Mouse (Mus musculus): ENCODE data around the gene a.

The a gene

DNA sequence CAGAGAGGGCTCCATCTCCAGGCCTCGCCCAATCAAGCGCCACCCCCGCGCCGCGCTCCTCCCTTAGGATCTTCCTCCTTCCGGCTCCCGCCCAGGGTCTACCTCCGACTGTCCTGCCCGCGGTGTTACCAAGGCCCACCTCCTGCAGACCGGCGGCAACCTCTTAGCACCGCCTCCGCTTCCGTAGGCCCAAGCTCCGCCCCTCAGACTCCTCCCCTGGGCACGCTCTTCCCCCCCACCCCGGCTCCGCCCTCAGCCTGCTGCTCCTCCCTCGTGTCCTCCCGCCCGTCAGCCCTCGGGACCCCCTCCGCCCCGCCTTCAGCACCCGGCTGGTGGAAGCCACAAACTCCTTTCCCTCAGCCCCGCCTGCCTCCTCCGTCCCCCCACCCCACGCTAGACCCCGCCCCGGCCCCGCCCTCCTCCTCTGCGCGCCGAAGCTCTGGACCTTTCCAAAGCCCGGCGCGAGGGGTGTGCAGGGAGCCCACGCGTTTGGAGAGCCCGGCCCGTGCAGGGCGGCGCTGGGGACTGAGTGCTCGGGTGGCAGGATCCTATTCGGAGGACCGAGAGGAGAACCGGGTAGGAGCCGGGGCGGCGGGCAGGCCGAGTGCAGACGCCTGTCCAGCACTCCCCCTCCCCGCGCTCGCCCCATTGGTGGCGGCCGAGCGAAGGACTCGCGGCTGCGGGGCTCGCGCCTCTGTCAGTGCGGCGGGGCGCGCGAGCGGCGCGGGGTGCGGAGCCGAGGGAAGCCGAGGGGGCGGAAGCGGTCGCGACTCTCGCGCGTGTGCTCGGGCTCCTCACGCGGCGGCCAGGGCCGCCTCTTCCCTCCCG is at the start of gene a, which contains the start of gene Raly:
Gene a (plus strand): TSS at position 747 of the 828 bp plus-strand sequence.
Gene Raly (plus strand): TSS at position 441 of the 828 bp plus-strand sequence.
- in situ Hi-C loops (cut with MboI, MseI), result loop anchor here (10.0 kb wide), 1 partner anchor 1934 kb away; no protein-coding TSS in a partner anchor

DNA sequence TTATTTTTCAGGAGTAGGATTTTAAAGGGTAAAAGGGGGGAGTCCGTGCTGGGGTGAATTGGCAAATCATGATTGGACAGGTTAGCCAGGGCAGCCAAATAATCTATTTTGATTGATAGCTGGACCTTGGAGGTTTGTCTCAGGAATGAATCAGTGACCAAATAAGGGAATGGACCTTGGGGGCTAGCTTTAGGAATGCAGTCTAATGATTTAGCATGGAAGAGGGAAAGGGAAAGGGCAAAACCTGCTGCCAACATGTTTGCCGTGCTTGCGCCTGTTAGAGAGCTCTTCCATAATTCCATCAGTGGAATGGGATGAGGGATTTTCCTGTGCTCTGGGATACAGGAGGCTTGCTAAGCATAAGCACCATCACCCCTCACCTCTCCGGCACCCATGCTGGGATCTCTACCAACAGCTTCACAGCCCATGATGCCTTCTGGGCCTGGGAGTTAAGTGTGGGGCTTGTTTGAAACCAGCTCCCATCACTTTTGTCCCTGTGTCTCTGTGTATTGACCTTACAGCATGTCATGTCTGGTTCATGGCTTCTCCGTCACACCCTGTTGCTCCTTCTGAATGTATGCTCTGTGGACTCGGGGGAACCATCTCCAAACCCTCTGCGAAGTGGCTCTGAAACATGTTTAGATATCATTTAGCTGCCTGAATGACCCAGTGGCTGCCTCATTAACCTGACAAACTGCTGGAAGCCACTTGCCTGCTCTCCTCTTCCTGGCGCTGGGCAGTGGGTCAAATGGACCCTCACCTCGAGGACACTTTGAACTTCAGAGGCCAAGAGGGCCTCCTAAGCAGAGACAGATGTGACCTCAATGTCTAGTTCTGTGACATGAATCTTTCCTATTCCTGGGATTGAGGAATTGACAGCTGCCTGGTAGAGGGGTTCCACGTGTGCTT is 48.0 kb upstream of the a start:
- in situ Hi-C loops (cut with MboI, MseI), result no loop called here

DNA sequence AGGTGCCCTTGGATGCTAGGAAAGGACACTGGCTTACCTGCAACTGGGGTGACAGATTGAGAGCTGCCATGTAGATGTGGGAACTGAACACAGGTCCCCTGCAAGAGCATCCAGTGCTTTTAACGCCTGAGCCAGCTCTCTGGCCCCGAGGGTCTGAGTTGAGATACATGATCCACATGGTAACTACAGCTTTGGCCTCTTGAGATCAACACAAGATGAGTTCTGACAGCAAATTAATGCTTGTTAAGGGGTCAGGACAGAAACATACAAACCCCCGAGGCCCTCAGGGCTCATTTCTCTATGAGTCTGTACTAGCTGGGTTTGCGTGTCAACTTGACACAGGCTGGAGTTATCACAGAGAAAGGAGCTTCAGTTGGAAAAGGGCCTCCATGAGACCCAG is 47.3 kb upstream of the a start:
- in situ Hi-C loops (cut with MboI, MseI), result no loop called here

DNA sequence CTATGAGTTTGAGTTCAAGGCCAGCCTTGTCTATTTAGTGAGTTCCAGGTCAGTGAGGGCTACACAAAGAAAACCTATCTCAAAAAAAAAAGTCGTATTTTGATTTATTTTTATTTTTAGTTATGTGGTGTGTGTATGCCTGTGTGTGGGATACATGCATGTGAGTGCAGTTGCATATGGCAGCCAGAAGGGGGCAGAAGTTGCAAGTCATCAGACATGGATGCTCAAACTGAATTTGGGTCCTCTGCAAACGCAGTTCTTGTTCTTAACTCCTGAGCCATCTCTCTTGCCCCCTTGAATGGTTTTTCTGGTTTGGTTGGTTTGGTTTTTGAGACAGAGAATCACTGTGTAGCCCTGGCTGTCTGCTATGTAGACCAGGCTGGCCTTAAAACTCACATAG is 42.8 kb upstream of the a start:
- in situ Hi-C loops (cut with MboI, MseI), result no loop called here

DNA sequence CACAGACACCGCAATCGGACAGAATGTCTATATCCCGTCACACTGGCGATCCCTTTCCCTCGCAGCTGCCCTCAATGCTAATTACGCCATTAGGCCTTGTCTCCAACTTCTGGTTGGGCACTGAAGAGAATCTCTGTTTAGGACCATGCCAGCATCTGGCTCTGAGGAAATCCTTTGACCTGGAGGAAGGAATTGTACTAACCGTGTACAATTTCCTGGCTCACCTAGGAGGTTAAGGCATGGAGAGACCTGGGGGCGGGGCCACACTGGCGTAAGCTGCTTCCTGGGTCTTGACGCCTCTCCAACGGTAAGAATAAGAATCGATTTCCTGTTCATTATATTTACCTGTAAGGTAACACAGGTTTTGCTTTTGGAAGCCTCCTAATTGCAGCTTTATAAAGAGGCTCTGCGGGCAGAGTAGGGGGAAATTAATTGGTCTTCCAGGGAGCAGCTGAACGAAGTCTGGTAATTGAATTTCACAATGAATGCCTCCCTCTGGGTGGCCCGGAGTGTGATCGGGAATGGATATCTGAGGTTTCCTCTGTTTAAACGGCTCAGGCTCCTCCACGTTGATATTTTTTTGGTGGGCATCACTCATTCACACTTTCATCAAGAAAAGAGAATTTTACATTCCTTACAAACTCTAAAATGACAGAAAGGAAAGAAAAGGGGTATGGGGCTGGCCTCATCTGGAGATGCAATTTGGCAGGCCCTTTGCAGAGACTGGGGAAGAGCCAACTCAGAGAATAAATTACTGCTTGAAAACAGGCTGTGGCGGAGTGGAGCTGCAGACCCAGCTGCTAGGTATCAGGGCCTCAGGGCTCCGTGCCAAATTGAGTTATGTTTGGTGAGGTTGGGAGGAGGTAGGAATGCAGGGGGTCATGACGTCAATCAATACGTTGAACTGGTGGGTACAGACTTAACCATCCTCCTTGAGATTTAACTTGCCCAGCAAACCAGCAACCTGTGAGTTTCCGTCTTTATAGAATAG is 41.9 kb upstream of the a start:
- in situ Hi-C loops (cut with MboI, MseI), result loop anchor here (10.0 kb wide), 1 partner anchor 45 kb away; no protein-coding TSS in a partner anchor

DNA sequence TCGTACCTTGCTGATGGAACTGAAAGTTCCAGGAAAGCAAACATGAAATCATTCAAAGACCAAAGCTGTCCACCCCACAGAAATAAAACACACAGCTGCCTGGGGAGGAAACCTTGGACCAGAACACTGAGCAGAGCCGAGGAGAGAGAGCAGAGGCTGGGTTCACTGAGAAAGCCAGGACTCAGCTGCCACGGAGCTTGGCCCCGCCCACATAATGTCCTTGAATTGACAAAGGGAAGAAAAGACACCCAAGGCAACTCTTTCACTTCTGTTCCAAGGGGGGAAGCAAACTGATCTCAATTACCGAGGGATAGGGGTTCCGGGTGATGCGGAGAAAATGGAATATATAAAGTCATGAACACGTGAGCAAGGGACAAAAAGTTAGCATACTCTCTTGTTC is 39.3 kb upstream of the a start:
- in situ Hi-C loops (cut with MboI, MseI), result loop anchor here (10.0 kb wide), 1 partner anchor 47 kb away; no protein-coding TSS in a partner anchor

DNA sequence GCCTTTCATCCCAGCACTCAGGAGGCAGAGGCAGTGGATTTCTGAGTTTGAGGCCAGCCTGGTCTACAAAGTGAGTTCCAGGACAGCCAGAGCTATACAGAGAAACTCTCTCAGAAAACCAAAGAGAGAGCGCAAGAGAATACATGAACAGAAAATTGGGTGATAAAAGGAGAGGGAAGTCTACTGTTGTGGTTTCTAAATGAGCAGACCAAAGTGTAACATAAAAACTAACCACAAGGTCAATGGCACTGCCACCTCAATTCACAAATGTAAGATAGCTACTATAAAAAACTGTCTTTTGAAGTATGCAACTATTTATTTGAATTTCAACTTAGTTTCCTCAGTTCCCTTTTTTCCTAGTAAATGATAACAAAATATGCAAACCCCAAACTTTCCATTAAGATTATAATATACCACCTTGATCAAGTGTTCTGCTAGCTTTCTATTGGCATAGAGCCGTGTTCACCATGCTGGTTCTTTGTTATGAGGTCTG is 37.1 kb upstream of the a start:
- in situ Hi-C loops (cut with MboI, MseI), result loop anchor here (10.0 kb wide), 1 partner anchor 49 kb away; no protein-coding TSS in a partner anchor

DNA sequence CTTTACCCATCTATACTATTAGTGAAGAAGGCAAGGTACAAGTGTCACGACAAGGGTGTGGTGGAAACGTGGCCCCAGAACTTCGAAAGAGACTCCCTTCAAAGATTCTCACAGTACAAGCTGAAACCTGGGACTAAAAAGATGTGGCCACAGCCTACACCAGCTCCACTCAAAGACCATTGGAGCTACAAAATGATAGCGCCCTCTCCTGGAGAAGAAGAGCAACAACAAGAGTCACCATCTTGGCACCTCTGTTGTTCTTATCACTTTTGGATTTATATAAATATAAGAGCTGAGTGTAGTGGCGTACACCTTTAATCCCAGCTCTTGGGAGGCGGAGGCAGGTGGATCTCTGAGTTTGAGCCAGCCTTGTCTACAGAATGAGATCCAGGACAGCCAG is 35.4 kb upstream of the a start:
- in situ Hi-C loops (cut with MboI, MseI), result loop anchor here (10.0 kb wide), 1 partner anchor 51 kb away; no protein-coding TSS in a partner anchor

DNA sequence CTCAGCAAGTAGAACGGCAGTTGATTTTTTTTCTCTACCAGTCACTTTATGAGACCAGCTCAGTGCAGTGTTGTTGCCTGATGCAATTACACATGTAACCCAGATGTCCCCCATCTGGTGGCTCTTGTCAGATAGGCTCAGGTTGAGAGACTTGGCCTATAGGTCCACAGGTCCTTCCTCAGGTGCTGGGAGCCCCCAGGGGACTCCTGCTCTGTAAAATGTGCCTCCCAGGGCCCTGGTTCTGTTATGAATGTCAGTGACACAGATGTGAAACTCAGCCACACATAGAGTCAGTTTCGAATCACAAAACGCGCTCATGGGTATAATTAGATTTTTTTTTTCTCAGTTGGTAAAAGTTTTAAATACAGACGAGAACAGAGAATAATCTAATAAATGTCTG is 33.5 kb upstream of the a start:
- in situ Hi-C loops (cut with MboI, MseI), result loop anchor here (10.0 kb wide), 1 partner anchor 53 kb away; no protein-coding TSS in a partner anchor

DNA sequence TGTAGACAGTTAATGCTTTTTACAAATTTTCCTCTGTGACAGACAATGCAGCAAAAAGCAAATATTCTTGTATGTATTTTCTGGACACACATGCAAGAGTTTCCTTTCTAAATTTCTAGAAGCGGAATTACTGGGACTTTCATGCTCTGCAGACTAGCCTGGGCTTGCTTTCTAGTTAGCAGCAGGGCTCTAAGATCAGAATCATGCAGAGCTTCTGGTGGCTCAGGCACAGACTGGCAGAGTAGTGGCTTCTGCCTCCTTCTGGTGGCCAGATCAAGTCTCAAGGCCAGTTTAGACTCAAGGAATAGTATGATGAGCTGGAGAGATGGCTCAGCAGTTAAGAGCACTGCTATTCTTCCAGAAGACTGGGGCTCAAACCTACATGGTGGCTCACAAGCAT is 32.7 kb upstream of the a start:
- in situ Hi-C loops (cut with MboI, MseI), result loop anchor here (10.0 kb wide), 1 partner anchor 54 kb away; no protein-coding TSS in a partner anchor

DNA sequence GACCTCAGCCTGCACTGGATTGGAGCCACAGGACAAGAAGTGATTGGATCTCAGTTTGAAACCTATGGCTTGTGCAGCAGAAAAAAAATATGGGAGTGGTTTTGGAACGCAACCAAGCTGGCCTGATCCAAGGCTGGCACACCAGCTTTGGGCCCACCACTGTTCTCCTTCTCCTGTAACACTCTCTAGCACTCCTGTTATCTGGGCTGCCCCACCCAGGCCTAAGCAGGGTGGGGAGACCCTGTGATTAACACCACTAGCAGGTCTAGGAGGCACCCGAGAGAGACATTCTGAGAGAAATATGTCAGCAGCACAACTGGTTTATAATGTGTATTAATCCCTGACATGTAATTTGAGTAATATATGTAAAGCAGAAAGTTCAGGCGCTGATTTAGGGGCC is 28.0 kb upstream of the a start:
- in situ Hi-C loops (cut with MboI, MseI), result loop anchor here (5.0 kb wide), 1 partner anchor 41 kb away; no protein-coding TSS in a partner anchor

DNA sequence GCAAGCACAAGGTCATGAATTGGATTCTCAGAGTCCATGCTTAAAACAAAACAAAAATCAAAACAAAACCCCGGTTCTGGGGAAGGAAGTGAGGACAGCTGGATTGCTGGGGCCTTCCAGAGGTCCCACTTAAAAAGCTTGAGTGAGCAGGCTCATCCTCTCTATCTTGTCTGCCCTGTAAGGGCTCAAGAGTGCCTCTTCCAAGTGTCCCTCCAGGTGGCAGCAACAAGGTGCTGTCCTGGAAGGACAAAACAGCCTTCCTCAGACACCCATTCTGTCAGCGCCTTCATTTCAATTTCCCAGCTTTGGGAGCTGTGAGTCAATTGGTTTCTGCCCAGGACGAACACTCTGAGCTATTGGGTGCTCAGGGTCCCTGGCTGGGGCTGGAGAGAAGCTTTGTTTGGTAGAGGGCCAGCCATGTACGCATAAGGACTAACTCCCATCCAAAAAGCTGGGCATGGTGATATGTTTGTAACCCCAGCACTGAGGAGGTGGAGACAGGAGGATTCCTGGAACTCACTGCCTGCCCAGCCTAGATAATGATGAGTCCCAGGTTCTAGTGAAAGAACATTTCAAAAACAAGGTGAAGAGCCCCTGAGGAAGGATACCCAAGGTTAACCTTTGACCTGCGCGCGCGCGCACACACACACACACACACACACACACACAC is 26.2 kb upstream of the a start:
- in situ Hi-C loops (cut with MboI, MseI), result loop anchor here (5.0 kb wide), 1 partner anchor 43 kb away; no protein-coding TSS in a partner anchor

DNA sequence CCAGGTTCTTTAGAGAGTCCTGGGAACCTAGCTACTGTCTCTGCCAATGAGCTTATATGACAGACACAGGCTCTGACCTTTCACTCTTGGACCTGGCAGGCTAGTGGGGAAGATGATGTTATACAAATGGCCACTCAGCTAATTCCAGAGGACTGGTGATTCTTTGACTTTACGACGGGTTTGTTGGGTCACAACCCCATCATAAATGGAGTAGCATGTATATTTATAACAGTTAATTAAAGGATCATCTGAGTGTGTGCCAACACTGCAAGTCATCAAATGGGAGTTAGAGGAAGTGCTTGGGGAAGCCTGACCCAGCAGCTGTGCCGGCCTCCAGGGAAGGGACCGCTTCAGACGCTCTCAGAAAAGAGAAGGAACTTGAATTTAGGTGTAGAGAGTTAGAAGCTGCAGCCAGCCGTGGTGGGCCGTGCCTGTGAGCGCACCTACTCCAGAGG is 25.6 kb upstream of the a start:
- in situ Hi-C loops (cut with MboI, MseI), result no loop called here

DNA sequence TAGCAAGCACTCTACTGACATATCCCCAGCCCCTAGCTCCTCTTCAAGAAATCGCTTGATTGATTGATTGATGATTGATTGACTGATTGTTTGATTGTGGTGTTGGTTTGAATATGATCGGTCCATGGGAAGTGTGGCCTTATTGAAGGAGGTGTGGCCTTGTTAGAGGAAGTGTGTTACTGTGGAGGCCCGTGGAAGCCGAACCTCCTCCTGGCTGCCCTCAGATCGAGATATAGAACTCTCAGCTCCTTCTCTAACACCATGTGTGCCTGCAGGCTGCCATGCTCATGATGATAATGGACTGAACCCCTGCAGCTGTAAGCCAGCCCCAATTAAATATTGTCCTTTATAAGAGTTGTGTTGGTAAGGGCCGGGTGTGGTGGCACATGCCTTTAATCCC is 24.2 kb upstream of the a start:
- in situ Hi-C loops (cut with MboI, MseI), result no loop called here

DNA sequence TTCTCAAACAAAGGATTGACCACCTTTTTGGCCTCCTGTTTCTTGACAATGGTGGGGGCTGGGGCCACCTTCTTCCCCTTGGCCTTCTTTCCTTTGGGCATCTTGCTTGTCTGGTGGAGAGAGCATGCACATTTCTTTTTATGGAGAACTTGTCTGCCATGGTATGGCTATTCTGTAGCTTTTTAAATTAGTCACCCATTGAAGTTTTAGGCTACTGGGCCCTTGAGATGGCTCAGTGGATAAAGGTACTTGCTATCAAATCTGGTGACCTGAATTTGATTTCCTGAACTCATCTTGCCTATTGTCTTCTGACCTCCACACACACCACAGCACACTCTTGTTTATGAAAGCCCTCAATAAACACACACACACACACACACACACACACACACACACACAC is 21.3 kb upstream of the a start, which contains the start of gene Gm14214:
Gene Gm14214 (minus strand): TSS at position 101 of the 400 bp plus-strand sequence.
- in situ Hi-C loops (cut with MboI, MseI), result no loop called here

DNA sequence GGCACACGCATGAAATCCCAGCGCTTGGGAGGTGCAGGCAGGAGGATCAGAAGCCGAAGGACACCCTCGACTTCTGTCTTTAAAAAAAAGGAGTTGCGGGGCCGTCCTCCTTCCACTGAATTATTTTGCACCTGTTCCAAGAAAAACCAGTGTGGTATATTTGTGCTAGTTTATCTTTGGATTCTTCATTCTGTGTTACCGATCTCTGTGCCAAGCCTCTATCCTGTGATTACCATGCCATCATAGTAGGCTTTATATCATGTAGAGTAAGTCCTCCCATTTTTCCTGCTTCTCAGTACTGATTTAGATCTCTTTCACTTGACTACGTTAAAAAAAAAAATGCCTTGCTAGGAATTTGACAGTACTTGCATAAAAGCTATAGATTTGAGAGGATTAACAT is 19.6 kb upstream of the a start:
- in situ Hi-C loops (cut with MboI, MseI), result no loop called here

DNA sequence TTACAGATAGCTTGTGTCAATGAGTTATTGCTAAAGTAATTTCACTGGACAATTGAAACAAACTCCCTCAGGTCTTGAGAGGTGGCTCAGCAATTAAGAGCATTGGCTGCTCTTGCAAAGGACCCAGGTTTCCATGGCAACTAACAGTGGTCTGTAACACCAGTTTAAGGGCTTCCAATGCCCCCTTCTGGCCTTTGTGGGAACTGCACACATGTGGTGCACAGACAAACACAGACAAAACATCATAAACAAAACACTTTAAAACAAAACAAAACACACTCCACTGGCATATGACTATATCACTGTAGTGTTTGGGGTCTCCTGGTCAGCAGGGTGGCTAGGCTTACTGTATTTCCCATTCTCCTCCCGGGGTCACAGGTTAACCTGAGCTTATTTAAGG is 17.2 kb upstream of the a start:
- in situ Hi-C loops (cut with MboI, MseI), result no loop called here

DNA sequence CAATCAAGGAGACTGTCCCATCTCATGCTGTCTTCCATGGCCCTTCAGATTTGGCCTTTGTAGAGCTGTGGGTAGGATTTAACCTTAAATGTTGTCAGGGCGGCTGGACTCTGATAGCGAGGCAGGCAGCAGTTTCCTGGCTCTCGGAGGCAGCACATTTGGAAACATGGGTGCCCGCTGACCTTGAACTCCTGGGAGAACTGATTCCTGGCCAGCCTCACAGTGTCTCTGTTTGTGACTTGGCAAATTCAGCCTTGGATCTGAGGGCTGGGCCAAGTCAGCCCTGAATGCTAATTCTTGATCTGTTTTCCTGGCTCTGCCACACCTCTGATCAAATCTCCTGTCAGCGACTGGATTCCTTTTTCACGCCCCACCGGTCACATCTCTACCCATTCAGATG is 14.7 kb upstream of the a start:
- in situ Hi-C loops (cut with MboI, MseI), result no loop called here

DNA sequence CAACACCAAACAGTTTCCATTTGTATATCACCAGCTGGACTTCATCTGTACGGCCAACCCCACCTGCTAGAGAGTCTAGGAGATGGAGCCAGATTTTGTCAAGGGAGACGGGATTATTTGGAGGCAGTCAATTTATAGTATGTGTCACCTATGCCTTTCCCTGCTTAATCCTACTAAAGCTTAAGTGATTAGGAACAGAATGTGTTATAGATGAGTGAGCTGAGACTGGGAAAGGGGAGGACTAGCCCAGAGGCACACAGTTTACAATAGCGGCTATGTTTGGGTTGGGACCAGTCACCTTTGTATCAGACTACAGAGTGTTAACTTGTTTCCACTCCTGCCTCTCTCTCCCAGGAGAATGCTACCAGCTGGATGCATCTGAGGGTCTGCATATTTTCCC is 11.6 kb upstream of the a start:
- in situ Hi-C loops (cut with MboI, MseI), result no loop called here

DNA sequence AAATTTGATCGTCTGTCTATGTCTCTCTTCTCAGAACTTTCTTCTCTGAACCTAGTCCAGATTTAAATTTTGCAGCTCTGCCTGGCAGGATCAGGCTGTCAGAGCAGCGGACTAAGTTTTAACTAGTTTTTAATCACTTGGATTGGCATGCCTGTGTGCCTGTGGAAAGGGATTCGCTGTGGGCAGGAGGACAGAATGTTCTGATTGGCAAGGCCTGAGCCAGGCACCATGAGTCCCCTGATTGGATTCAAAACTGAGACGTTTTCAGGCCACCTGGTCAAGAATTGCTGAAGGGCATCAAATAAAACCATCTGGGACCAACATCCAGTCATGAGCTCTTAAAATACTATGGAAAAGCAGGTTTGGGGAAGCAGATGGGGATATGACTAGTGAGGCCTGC is 8.8 kb upstream of the a start:
- in situ Hi-C loops (cut with MboI, MseI), result no loop called here
